Mouse (Mus musculus): ENCODE measurements around the gene Tmem98. TPM values are rescaled to one million over a fixed set of nuclear protein-coding genes. Genes with fewer than 3 reads are reported as not detected.
A peak's percentile ranks its signal among the peaks of the same experiment; 100 is the strongest.

Tmem98 gene
- polyA plus RNA-seq, 1 experiment from 2014 or later = 148 TPM

DNA sequence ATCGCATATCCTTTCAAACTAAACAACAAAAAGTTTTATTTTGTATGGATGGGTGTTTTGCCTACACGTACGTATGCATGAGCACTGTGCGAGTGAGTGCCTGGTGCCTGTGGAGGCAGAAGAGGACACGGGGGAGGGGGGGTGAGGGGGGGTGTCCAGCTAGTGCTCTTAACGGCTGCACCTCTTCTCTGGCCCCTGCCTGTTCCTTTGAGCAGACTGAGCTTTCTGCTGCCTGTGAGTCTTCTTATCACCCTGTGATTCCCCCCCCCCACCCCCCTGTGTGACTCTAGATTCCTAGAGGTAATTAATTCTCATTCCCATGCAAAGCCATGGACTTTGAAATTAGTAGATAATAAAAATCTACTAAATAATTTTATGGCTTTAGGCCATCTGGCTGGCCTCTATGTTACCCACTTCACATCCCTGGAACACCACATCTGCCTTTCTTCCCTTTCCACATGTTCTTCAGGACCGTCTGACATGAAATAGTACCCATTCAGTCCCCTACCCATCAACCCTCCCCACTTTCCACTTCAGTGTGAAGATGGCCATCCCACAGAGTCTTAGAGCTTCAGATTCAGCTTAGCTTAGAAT lies 20.2 kb upstream of the Tmem98 start:
- peak; percentile 35 for ATAC-seq
- no peaks in the 10 kb centered on the region for H3K27me3 ChIP-seq (replicated peaks; ENCODE audit: control insufficient read depth, insufficient read depth, low read length)
- H3K27ac ChIP-seq (ENCODE audit: low read depth, low read length) = peak overlapping the region; percentile 91
- H3K36me3 ChIP-seq (ENCODE audit: control insufficient read depth, insufficient read depth) = no peaks in the 10 kb centered on the region
- no peak overlapping the region for H3K4me3 ChIP-seq (ENCODE audit: low read depth, low read length)
- 0 out of 2 replicates have a peak, but pooled peaks cover 12% of the 10 kb centered on the region for H3K4me1 ChIP-seq (replicated peaks; ENCODE audit: control insufficient read depth, insufficient read depth, low read length)
- 23% methylated on average over 7 of the region's 7 CpGs for WGBS
- H3K9ac ChIP-seq (ENCODE audit: low read depth, low read length) = no peak overlapping the region
- no peak for TF ChIP-seq CTCF (IDR thresholded peaks at IDR 0.05; ENCODE audit: low read depth)
- no peak overlapping the region for H3K4me2 ChIP-seq (replicated peaks; ENCODE audit: low read depth)
- no peaks in the 10 kb centered on the region for H3K9me3 ChIP-seq (ENCODE audit: control insufficient read depth)

GRCm38 (mm10) chr11:80790413-80790812 lies 19.6 kb upstream of the Tmem98 start:
- H3K4me1 ChIP-seq (replicated peaks; ENCODE audit: control insufficient read depth, insufficient read depth, low read length) = 0 out of 2 replicates have a peak, but pooled peaks cover 12% of the 10 kb centered on the region
- TF ChIP-seq CTCF (IDR thresholded peaks at IDR 0.05; ENCODE audit: low read depth) = no peak
- H3K4me2 ChIP-seq (replicated peaks; ENCODE audit: low read depth) = no peak overlapping the region
- peak overlapping the region; percentile 91 for H3K27ac ChIP-seq (ENCODE audit: low read depth, low read length)
- no peak overlapping the region for H3K4me3 ChIP-seq (ENCODE audit: low read depth, low read length)
- H3K9ac ChIP-seq (ENCODE audit: low read depth, low read length) = no peak overlapping the region
- no peaks in the 10 kb centered on the region for H3K36me3 ChIP-seq (ENCODE audit: control insufficient read depth, insufficient read depth)
- H3K9me3 ChIP-seq (ENCODE audit: control insufficient read depth) = no peaks in the 10 kb centered on the region
- no peak for ATAC-seq
- no peaks in the 10 kb centered on the region for H3K27me3 ChIP-seq (replicated peaks; ENCODE audit: control insufficient read depth, insufficient read depth, low read length)
- WGBS = 31% methylated on average over 3 of the region's 3 CpGs

DNA sequence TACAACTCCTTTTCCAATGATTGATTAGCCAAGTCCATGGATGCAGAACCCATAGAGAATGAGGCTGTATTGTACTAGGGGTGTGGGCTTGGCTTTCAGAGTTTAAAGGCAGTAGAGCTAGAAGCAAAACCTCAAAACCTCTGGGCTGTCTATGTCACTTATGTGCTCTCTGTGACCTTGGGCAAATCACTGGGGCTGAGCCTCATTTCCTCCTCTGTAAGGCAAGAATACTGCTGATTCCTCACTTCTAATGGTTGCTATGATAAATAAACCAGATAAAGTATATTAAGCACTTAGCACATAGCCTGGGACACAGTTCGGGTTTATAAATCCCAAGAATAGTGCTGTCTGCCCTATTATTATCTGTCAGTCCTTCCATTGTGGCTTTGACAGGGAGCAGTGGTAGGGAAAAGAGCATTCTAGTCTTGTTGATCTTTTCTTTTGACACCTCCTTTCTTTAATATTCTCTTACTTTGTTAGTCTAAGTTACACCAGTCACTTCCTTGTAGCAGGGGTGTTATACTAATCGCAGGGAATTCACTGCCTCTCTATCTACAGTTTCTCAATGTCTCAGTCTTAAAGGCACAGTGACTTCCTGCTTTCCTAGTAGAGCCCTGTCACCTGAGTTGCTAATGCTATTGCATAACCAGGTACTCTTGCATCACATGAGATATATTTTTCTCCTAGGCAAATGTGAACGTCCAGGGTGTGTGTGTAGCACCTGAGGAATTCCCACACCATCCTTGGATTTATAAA lies 18.1 kb upstream of the Tmem98 start:
- TF ChIP-seq CTCF (IDR thresholded peaks at IDR 0.05; ENCODE audit: low read depth) = no peak
- no peaks in the 10 kb centered on the region for H3K9me3 ChIP-seq (ENCODE audit: control insufficient read depth)
- no peak overlapping the region for H3K9ac ChIP-seq (ENCODE audit: low read depth, low read length)
- H3K36me3 ChIP-seq (ENCODE audit: control insufficient read depth, insufficient read depth) = no peaks in the 10 kb centered on the region
- H3K27ac ChIP-seq (ENCODE audit: low read depth, low read length) = peak overlapping the region; percentile 91
- peak; percentile 94 for ATAC-seq
- 0 out of 2 replicates have a peak, but pooled peaks cover 10% of the 10 kb centered on the region for H3K4me1 ChIP-seq (replicated peaks; ENCODE audit: control insufficient read depth, insufficient read depth, low read length)
- H3K4me3 ChIP-seq (ENCODE audit: low read depth, low read length) = no peak overlapping the region
- peak overlapping the region; percentile 25; the same call in 1 of the 2 replicates for H3K4me2 ChIP-seq (replicated peaks; ENCODE audit: low read depth)
- 27% methylated on average over 3 of the region's 3 CpGs for WGBS
- no peaks in the 10 kb centered on the region for H3K27me3 ChIP-seq (replicated peaks; ENCODE audit: control insufficient read depth, insufficient read depth, low read length)

DNA sequence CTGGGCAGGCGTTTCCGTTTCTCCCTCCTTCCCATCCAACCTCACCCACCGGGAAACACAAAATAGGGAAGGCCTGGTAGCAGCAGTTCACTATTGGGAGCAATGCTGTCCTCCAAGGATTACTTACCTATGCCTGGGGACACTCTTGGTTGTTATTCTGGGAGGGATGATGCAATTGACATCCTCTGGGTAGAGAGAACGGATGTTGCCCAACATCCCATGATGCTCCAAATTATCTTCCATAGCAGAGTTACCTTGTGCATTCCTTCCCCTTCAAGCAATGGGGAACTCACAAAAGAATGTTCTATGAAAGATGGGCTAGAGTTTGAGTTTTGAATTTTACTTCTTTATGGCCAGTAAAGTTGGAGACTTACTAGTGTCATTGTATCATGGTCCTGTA lies 16.6 kb upstream of the Tmem98 start:
- no peak overlapping the region; the same call in 1 of the 2 replicates for H3K9ac ChIP-seq (ENCODE audit: low read depth, low read length)
- no peaks in the 10 kb centered on the region for H3K27me3 ChIP-seq (replicated peaks; ENCODE audit: control insufficient read depth, insufficient read depth, low read length)
- no peaks in the 10 kb centered on the region for H3K36me3 ChIP-seq (ENCODE audit: control insufficient read depth, insufficient read depth)
- H3K4me3 ChIP-seq (ENCODE audit: low read depth, low read length) = no peak overlapping the region
- no peaks in the 10 kb centered on the region for H3K9me3 ChIP-seq (ENCODE audit: control insufficient read depth)
- 0 out of 2 replicates have a peak, but pooled peaks cover 10% of the 10 kb centered on the region for H3K4me1 ChIP-seq (replicated peaks; ENCODE audit: control insufficient read depth, insufficient read depth, low read length)
- TF ChIP-seq CTCF (IDR thresholded peaks at IDR 0.05; ENCODE audit: low read depth) = no peak
- no peak overlapping the region for H3K4me2 ChIP-seq (replicated peaks; ENCODE audit: low read depth)
- ATAC-seq = no peak
- H3K27ac ChIP-seq (ENCODE audit: low read depth, low read length) = peak overlapping the region; percentile 91
- 77% methylated on average over 4 of the region's 4 CpGs for WGBS

GRCm38 (mm10) chr11:80794290-80794689 lies 15.7 kb upstream of the Tmem98 start:
- 81% methylated on average over 4 of the region's 4 CpGs for WGBS
- no peak for TF ChIP-seq CTCF (IDR thresholded peaks at IDR 0.05; ENCODE audit: low read depth)
- no peaks in the 10 kb centered on the region for H3K9me3 ChIP-seq (ENCODE audit: control insufficient read depth)
- H3K4me1 ChIP-seq (replicated peaks; ENCODE audit: control insufficient read depth, insufficient read depth, low read length) = 0 out of 2 replicates have a peak, but pooled peaks cover 10% of the 10 kb centered on the region
- no peak overlapping the region for H3K27ac ChIP-seq (ENCODE audit: low read depth, low read length)
- no peaks in the 10 kb centered on the region for H3K27me3 ChIP-seq (replicated peaks; ENCODE audit: control insufficient read depth, insufficient read depth, low read length)
- H3K36me3 ChIP-seq (ENCODE audit: control insufficient read depth, insufficient read depth) = no peaks in the 10 kb centered on the region
- no peak overlapping the region for H3K4me2 ChIP-seq (replicated peaks; ENCODE audit: low read depth)
- ATAC-seq = no peak
- H3K4me3 ChIP-seq (ENCODE audit: low read depth, low read length) = no peak overlapping the region
- H3K9ac ChIP-seq (ENCODE audit: low read depth, low read length) = no peak overlapping the region

GRCm38 (mm10) chr11:80795431-80795830 lies 14.5 kb upstream of the Tmem98 start:
- TF ChIP-seq CTCF (IDR thresholded peaks at IDR 0.05; ENCODE audit: low read depth) = no peak

More at GRCm38 (mm10) chr11:80795431-80795830, 14.5 kb upstream of the Tmem98 start:
- Histone ChIP-seq H3K4me1 (replicated peaks; ENCODE audit: control insufficient read depth, insufficient read depth, low read length) (0 out of 2 replicates have a peak, but pooled peaks cover 10% of the 10 kb centered on the region), H3K9me3 (ENCODE audit: control insufficient read depth) (no peaks in the 10 kb centered on the region), H3K36me3 (ENCODE audit: control insufficient read depth, insufficient read depth) (no peaks in the 10 kb centered on the region), H3K4me3 (ENCODE audit: low read depth, low read length) (no peak overlapping the region), H3K9ac (ENCODE audit: low read depth, low read length) (no peak overlapping the region), H3K4me2 (replicated peaks; ENCODE audit: low read depth) (no peak overlapping the region), H3K27me3 (replicated peaks; ENCODE audit: control insufficient read depth, insufficient read depth, low read length) (no peaks in the 10 kb centered on the region), H3K27ac (ENCODE audit: low read depth, low read length) (peak overlapping the region; percentile 54)
- WGBS = 20% methylated on average over 8 of the region's 8 CpGs
- no peak for ATAC-seq

Measured in intestine, postnatal 0 days (tissue).